Comparison of ENCODE assay signal across 8 mouse cellular contexts in genomic region chr12:28699656-28700055, GRCm38 (mm10). TPM values are rescaled to one million over a fixed set of nuclear protein-coding genes. Genes with fewer than 3 reads are reported as not detected.
DNase-seq lines count a peak whose midpoint lies in the region; ATAC-seq and TF ChIP-seq lines count a peak whose summit lies in the region.

No protein-coding gene starts in this region.

- no peak for TF ChIP-seq POLR2A in brain, embryonic 14.5 days (IDR thresholded peaks at IDR 0.05; ENCODE audit: borderline replicate concordance, extremely low read depth, insufficient read depth, insufficient read length, poor library complexity, severe bottlenecking)

- peak; percentile 77 for DNase-seq in MN1 (ENCODE audit: low spot score)
- DNase-seq in brain, embryonic 14.5 days (ENCODE audit: low read depth) = peak; percentile 89
- peak; percentile 76 to 85 for DNase-seq in heart, postnatal 10 days
- DNase-seq in layer of hippocampus, adult 8-10 months (ENCODE audit: low spot score in 2 of 2) = peak; percentile 72 to 89
- peak; percentile 80 for DNase-seq in lung, postnatal 14 days
- peak; percentile 87 for DNase-seq in retina, embryonic 14.5 days (ENCODE audit: low spot score)
- peak; percentile 39 to 62 for DNase-seq in urinary bladder, postnatal 36 days (ENCODE audit: low spot score in 2 of 2)

- ATAC-seq in erythroid progenitor cell, adult 5-6 weeks (replicated peaks; ENCODE audit: low FRiP score, poor library complexity, severe bottlenecking) = 0 out of 2 replicates have a peak, but pooled peaks have one; percentile 60

- TF ChIP-seq CTCF in brain, embryonic 14.5 days (IDR thresholded peaks at IDR 0.05; ENCODE audit: borderline replicate concordance, extremely low read depth, insufficient read depth, insufficient read length) = peak; percentile 87; the same call in 1 of the 2 replicates

- intact Hi-C loops in heart, postnatal 10 days (cut with DNase I) = loop anchor here (2.0 to 10.0 kb wide), 5 partner anchors 83 to 925 kb away; no protein-coding TSS in a partner anchor

RNA-seq across cellular contexts. Expression of gene Adi1, which starts 24.6 kb away (rescaled TPM):
- 15.4 and 15.7 TPM in 2 replicates for polyA plus RNA-seq in brain, embryonic 14.5 days (2012; rRNA removed)
- total RNA-seq in erythroid progenitor cell, adult 5-6 weeks (2015; ENCODE audit: low replicate concordance) = 11.5 and 14.7 TPM in 2 replicates
- 3.1 and 7.7 TPM in 2 replicates for total RNA-seq in erythroid progenitor cell, adult 5-6 weeks (2017; ENCODE audit: low replicate concordance)
- total RNA-seq in heart, postnatal 10 days (2021) = 10 to 100 TPM; 34.7 to 38.3 TPM
- total RNA-seq in layer of hippocampus, adult 8-10 months (2022) = 10 to 100 TPM; 41.6 to 48.1 (median 43.4) TPM

RNA-seq across cellular contexts. Expression of gene Rnaseh1, which starts 50.3 kb away (rescaled TPM):
- polyA plus RNA-seq in brain, embryonic 14.5 days (2012; rRNA removed) = 22.1 and 23.6 TPM in 2 replicates
- 8.8 and 11.9 TPM in 2 replicates for total RNA-seq in erythroid progenitor cell, adult 5-6 weeks (2015; ENCODE audit: low replicate concordance)
- 3.6 and 10.4 TPM in 2 replicates for total RNA-seq in erythroid progenitor cell, adult 5-6 weeks (2017; ENCODE audit: low replicate concordance)
- 1 to 10 TPM; 7.5 to 8.7 TPM for total RNA-seq in heart, postnatal 10 days (2021)
- total RNA-seq in layer of hippocampus, adult 8-10 months (2022) = 10 to 100 TPM; 13.4 to 16.3 (median 14.5) TPM

RNA-seq across cellular contexts. Expression of gene Trappc12, which starts 50.6 kb away (rescaled TPM):
- polyA plus RNA-seq in brain, embryonic 14.5 days (2012; rRNA removed) = 40.6 and 41.8 TPM in 2 replicates
- total RNA-seq in erythroid progenitor cell, adult 5-6 weeks (2015; ENCODE audit: low replicate concordance) = 22.3 and 29.8 TPM in 2 replicates
- total RNA-seq in erythroid progenitor cell, adult 5-6 weeks (2017; ENCODE audit: low replicate concordance) = 17.1 and 25.2 TPM in 2 replicates
- total RNA-seq in heart, postnatal 10 days (2021) = 10 to 100 TPM; 27.1 to 31.4 TPM
- 10 to 100 TPM; 56.4 to 64.8 (median 59.1) TPM for total RNA-seq in layer of hippocampus, adult 8-10 months (2022)

RNA-seq across cellular contexts. Expression of gene Eipr1, which starts 51.9 kb away (rescaled TPM):
- 57.1 and 59.9 TPM in 2 replicates for polyA plus RNA-seq in brain, embryonic 14.5 days (2012; rRNA removed)
- 14.1 and 19.7 TPM in 2 replicates for total RNA-seq in erythroid progenitor cell, adult 5-6 weeks (2015; ENCODE audit: low replicate concordance)
- 13.5 and 20.5 TPM in 2 replicates for total RNA-seq in erythroid progenitor cell, adult 5-6 weeks (2017; ENCODE audit: low replicate concordance)
- 10 to 100 TPM in 1 of 2 experiments, 1 to 10 TPM in 1; 9.8 to 11.2 TPM for total RNA-seq in heart, postnatal 10 days (2021)
- total RNA-seq in layer of hippocampus, adult 8-10 months (2022) = 10 to 100 TPM; 45.7 to 63.2 (median 54.1) TPM

Comparison
In these comparisons a context has a peak if more than half of its experiments do, and no peak if none do; other contexts are left out.
1. Peak in every context shown above with its lines: DNase-seq and ATAC-seq.